Mouse (Mus musculus) bone marrow macrophage, adult 2 months (primary cell): ENCODE measurements at regions not wholly inside any gene's neighbourhood (a gene's known extent, or its start where the extent isn't known, plus 50 kb on each side); places are given as distances from the start of the nearest gene placed in this dataset.

ENCODE experiments used
- H3K27ac ChIP-seq: 2 replicates; pipeline ENCODE4 v1.5.1; 2012; ENCODE audit warnings: low read depth, low read length; ENCODE audit not compliant: insufficient read depth
- H3K4me1 ChIP-seq: 2 replicates; pipeline ENCODE4 v1.6.1; 2012; ENCODE audit warnings: low read length; ENCODE audit not compliant: control insufficient read depth, insufficient read depth
- H3K4me3 ChIP-seq: 2 replicates; pipeline ENCODE4 v1.5.1; 2012; ENCODE audit warnings: mild to moderate bottlenecking, low read length, moderate library complexity; ENCODE audit not compliant: insufficient read depth
- CTCF ChIP-seq: IDR thresholded peaks from 2 replicates; pipeline ENCODE4 v1.5.1; 2012; ENCODE audit warnings: low read depth, mild to moderate bottlenecking, low read length, moderate library complexity
- POLR2A ChIP-seq: IDR thresholded peaks from 2 replicates; pipeline ENCODE4 v1.6.1; 2012; ENCODE audit warnings: mild to moderate bottlenecking, low read depth, low read length, borderline replicate concordance

GRCm38 (mm10) chr9:93940193-93940592 is 597.7 kb downstream of the 1190002N15Rik start:
- no peak overlapping the region for H3K4me3 ChIP-seq
- no peaks in the 10 kb centered on the region for H3K4me1 ChIP-seq
- TF ChIP-seq CTCF (no peak), POLR2A (no peak)
- H3K27ac ChIP-seq, result no peak overlapping the region

GRCm38 (mm10) chr9:93930684-93931083 is 607.2 kb downstream of the 1190002N15Rik start:
- H3K27ac ChIP-seq, result no peak overlapping the region
- no peak for TF ChIP-seq POLR2A
- TF ChIP-seq CTCF, result no peak

GRCm38 (mm10) chr9:93889256-93889655 is 648.6 kb downstream of the 1190002N15Rik start:
- H3K4me1 ChIP-seq, result no peaks in the 10 kb centered on the region
- no peak overlapping the region for H3K4me3 ChIP-seq
- no peak overlapping the region for H3K27ac ChIP-seq
- TF ChIP-seq POLR2A, result no peak
- TF ChIP-seq CTCF, result no peak

More at GRCm38 (mm10) chr9:93930684-93931083, 607.2 kb downstream of the 1190002N15Rik start:
- Histone ChIP-seq H3K4me3 (no peak overlapping the region), H3K4me1 (no peaks in the 10 kb centered on the region)

GRCm38 (mm10) chr9:93880112-93880511 is 657.8 kb downstream of the 1190002N15Rik start:
- H3K4me1 ChIP-seq, result no peaks in the 10 kb centered on the region
- no peak overlapping the region for H3K4me3 ChIP-seq
- H3K27ac ChIP-seq, result no peak overlapping the region
- TF ChIP-seq CTCF, result no peak
- no peak for TF ChIP-seq POLR2A

- H3K4me3 ChIP-seq, result no peak overlapping the region
- H3K4me1 ChIP-seq, result no peaks in the 10 kb centered on the region
- H3K27ac ChIP-seq, result no peak overlapping the region
- no peak for TF ChIP-seq POLR2A
- TF ChIP-seq CTCF, result no peak
Measured at GRCm38 (mm10) chr9:93879572-93879971, 658.3 kb downstream of the 1190002N15Rik start.

- Histone ChIP-seq H3K27ac (no peak overlapping the region), H3K4me1 (no peaks in the 10 kb centered on the region), H3K4me3 (no peak overlapping the region)
- no peak for TF ChIP-seq POLR2A
- no peak for TF ChIP-seq CTCF
Measured at GRCm38 (mm10) chr9:93870778-93871177, 667.1 kb downstream of the 1190002N15Rik start.

GRCm38 (mm10) chr9:93857937-93858336 is 679.9 kb downstream of the 1190002N15Rik start:
- no peak overlapping the region for H3K4me3 ChIP-seq
- H3K27ac ChIP-seq, result no peak overlapping the region
- TF ChIP-seq POLR2A (no peak), CTCF (no peak)
- H3K4me1 ChIP-seq, result no peaks in the 10 kb centered on the region

- no peak for TF ChIP-seq CTCF
- TF ChIP-seq POLR2A, result no peak
- no peaks in the 10 kb centered on the region for H3K4me1 ChIP-seq
- no peak overlapping the region for H3K4me3 ChIP-seq
- no peak overlapping the region for H3K27ac ChIP-seq
Measured at GRCm38 (mm10) chr9:93846411-93846810, 691.5 kb downstream of the 1190002N15Rik start.

- Histone ChIP-seq H3K4me3 (no peak overlapping the region), H3K4me1 (no peaks in the 10 kb centered on the region), H3K27ac (no peak overlapping the region)
- no peak for TF ChIP-seq POLR2A
- no peak for TF ChIP-seq CTCF
Measured at GRCm38 (mm10) chr9:93843869-93844268, 694.0 kb downstream of the 1190002N15Rik start.
